Mouse (Mus musculus) spleen, postnatal 4 days (tissue): ENCODE data around the gene Tas2r135.

Experiments
- DNase-seq, 2 experiments: peaks; one replicate each; pipeline ENCODE4 v3.0.0; 2022; ENCODE audit warnings: low spot score in 2 of 2

Gene Tas2r135

DNA sequence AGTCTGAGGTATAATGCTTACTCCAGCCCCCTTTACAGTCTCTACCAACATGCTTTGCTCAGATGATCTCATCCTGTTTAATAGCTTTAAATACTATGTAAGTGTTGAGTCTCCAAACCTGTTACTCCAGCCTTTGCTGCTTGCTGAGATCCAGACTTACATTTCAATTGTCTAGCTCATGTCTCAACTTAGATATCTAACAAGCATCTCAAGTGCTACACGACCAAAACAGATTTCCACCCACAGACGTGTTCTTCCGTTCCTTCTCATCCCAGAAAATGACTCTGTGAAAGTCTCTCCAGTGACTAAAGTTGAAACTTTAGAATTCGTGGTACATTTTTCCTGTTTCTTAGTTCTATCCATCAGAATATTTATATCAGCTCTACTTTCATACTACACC, 21.1 kb downstream of the Tas2r135 start:
- DNase-seq: no peak

DNA sequence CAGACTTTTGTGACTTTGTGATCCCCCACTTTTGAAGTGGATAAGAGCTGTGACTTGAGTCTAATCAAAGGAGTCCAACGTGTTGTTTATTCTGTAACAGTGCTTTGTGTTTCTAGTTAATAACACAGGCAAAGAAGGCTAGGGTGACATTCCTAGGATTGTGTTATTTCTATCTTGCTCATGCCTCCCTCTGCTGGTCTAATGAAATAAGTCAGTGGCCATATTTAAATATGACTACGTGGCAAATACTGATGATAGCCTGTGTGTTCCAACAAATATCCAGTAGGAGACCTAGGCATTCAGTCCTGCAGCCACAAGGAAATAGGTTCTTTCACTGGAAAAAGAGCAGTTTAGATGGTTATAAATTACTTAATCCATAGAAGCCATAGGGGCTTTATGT, 28.3 kb downstream of the Tas2r135 start:
- DNase-seq: no peak

DNA sequence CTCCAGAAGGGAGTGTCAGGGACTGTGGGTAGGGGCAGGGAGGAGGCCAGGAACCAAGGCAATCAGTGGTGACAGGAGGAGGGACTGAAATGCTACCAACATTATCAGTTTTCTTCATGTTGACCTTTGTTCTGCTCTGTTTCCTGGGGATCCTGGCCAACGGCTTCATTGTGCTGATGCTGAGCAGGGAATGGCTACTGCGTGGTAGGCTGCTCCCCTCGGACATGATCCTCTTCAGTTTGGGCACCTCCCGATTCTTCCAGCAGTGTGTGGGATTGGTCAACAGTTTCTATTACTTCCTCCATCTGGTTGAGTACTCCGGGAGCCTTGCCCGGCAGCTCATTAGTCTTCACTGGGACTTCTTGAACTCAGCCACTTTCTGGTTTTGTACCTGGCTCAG, 29.2 kb downstream of the Tas2r135 start, which contains the start of gene Tas2r126:
Tas2r126 (plus strand) TSS at position 90 of the 400 bp plus-strand sequence.
- DNase-seq: no peak

DNA sequence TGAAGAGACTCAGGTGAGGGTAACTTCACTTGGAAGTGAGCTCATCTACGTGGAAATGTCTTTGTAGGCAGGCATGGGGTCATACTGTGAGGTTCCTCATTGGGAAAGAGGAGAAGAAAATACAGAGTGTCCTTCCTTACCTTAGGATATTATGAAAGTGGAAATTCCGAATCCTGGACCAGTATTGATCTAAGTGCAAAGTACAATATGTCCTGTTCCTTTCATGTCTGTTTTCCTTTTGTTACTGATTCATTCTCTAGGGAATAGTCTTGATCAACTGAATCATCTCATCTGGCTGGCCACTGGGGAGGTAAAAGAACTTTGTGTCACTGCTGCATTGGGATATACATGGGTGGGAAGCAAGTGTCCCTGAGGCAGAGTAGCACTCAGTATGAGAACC, 30.3 kb downstream of the Tas2r135 start:
- DNase-seq: no peak

DNA sequence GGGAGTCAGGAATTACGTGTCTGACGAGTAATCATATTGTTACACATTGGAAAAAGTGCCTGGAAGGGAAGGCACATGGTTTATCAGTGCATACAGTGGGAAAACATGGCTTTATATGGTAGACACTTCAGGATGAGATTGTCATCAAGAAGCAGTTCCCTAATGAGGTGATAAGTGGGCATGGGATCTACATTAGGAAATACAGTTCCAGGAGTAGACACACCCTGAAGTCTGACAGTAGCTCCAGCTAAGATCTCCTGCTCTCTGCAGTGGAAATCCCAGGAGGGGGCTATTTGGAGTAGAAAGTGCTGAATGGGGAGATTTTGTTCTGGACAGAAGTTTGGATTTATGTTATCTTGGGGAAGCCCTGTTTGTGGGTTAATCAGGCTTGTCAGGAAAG, 36.2 kb downstream of the Tas2r135 start:
- DNase-seq: no peak

DNA sequence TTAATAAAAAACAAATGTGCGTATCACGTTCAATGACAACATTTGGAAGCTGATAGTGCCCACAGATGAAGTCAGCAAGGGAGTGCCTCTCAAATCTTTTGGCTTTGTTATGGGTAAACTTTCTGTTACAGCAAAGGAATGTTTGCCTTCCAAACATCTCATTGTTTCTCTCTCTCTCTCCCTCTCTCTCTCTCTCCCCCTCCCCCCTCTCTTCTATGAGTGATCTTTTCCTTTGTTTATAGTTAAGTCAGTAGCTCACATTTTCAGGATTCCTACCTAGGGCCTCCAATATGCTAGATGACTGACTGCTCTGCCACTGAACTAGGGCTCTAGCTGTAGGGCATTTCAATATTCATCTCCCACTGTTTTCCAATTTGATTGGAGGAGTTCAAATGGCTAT, 39.3 kb downstream of the Tas2r135 start:
- DNase-seq: no peak

DNA sequence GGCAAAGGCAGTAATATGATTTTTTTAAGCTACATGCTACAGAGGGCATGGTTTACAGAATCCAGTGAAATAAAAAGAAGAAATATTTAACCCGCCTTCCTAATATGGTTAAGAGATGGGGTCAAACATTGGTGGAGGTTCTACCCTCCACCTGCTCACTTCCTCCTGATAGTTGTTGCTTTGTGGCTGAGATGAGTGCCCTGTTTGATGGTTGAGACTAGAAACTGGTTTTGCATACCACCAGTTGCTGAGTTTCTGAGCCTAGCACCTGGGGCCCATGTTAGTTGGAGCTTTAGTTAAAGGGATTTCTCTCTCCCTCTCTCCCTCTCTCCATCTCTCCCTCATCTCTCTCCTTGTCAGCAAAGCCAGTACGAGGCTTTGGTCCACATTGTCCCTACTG, 42.1 kb downstream of the Tas2r135 start:
- no peak for DNase-seq
